Mouse (Mus musculus) lung, embryonic 14.5 days (tissue): ENCODE results near the gene Samm50. TPM values are rescaled to one million over a fixed set of nuclear protein-coding genes. Genes with fewer than 3 reads are reported as not detected.

Source experiments
- ATAC-seq: fragments of 200-750 bp; cut with Nextera tagmentation; 2 replicates; pipeline ENCODE4 v1.8.0; 2017; ENCODE audit warnings: mild to moderate bottlenecking, moderate TSS enrichment, moderate library complexity; ENCODE audit not compliant: insufficient read depth
- DNase-seq: peaks from one replicate; pipeline ENCODE4 v3.0.0-alpha.2; 2015
- H3K27ac ChIP-seq: fragments of 300-500 bp; sonication (generic); 2 replicates; pipeline ENCODE4 v1.5.1; 2014; ENCODE audit warnings: low read depth, mild to moderate bottlenecking, moderate library complexity
- H3K27me3 ChIP-seq: fragments of 300-500 bp; sonication (generic); 2 replicates; pipeline ENCODE4 v1.6.1; 2014; ENCODE audit warnings: low read length, control low read depth; ENCODE audit not compliant: insufficient read depth
- H3K36me3 ChIP-seq: fragments of 300-500 bp; sonication (generic); 2 replicates; pipeline ENCODE4 v1.6.1; 2014; ENCODE audit warnings: control low read depth; ENCODE audit not compliant: insufficient read depth
- H3K4me1 ChIP-seq: fragments of 300-500 bp; sonication (generic); 2 replicates; pipeline ENCODE4 v1.6.1; 2014; ENCODE audit warnings: antibody characterized with exemption, control low read depth; ENCODE audit not compliant: insufficient read depth
- H3K4me2 ChIP-seq: fragments of 300-500 bp; sonication (generic); 2 replicates; pipeline ENCODE4 v1.6.1; 2014; ENCODE audit warnings: mild to moderate bottlenecking
- H3K4me3 ChIP-seq: fragments of 300-500 bp; sonication (generic); 2 replicates; pipeline ENCODE4 v1.5.1; 2014; ENCODE audit warnings: low read depth, low read length
- H3K9ac ChIP-seq: fragments of 300-500 bp; sonication (generic); 2 replicates; pipeline ENCODE4 v1.6.1; 2014
- H3K9me3 ChIP-seq: fragments of 300-500 bp; sonication (generic); 2 replicates; pipeline ENCODE4 v1.6.1; 2016; ENCODE audit warnings: low read depth, low read length, control low read depth
- CTCF ChIP-seq: IDR thresholded peaks from 2 replicates; pipeline ENCODE4 v1.5.1; 2016; ENCODE audit warnings: antibody characterized with exemption, low read depth
- WGBS: fragments of 180-500 bp; shearing (Covaris S2); extraction: QIAGEN DNeasy Blood & Tissue Kit; methylation state at CpG from one replicate; pipeline ENCODE4 v1.1.7; 2014; 5-methylcytosine and 5-hydroxymethylcytosine counted together
- polyA plus RNA-seq: library from polyadenylated mRNA; unstranded; fragments of >200 nt; fragmentation: Nextera tagmentation; extraction: Ambion mirVana; gene quantifications from 2 replicates; pipeline ENCODE4 v1.2.1, GENCODE M21; 2014

Samm50 gene
- polyA plus RNA-seq, 1 experiment from 2014 or later: 78.4 TPM

DNA sequence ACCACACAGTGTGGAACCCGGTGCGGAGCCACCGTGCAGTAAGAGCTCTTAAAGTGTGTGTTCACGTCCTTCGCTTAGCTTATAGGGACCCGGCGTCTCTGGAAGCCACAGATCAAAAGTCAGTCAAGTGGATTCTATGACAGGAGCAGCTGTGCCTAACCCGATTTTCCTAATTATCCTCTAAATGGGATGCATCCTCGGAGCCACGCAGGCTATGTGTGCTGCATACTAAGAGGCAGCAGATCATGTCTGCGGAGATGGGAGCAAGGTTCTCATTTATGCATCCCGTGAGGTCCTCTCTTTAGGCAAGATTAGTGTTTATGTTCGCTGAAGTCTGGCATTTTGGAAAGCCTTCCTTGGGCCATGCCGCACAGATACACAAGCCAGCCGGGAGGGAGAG lies 34.9 kb downstream of the Samm50 start:
- TF ChIP-seq CTCF: no peak
- WGBS: 66% methylated on average over 15 of the region's 15 CpGs
- H3K27me3 ChIP-seq: no peaks in the 10 kb centered on the region
- no peak overlapping the region for H3K9ac ChIP-seq
- 0 out of 2 replicates have a peak, but pooled peaks cover 4% of the 10 kb centered on the region for H3K4me1 ChIP-seq
- no peaks in the 10 kb centered on the region for H3K9me3 ChIP-seq
- no peaks in the 10 kb centered on the region for H3K36me3 ChIP-seq
- DNase-seq: no peak
- H3K4me2 ChIP-seq: no peak overlapping the region
- H3K4me3 ChIP-seq: no peak overlapping the region
- no peak for ATAC-seq
- H3K27ac ChIP-seq: no peak overlapping the region

- ATAC-seq (no peak), DNase-seq (peak; percentile 15)
- Histone ChIP-seq H3K4me3 (no peak overlapping the region), H3K4me1 (0 out of 2 replicates have a peak, but pooled peaks cover 4% of the 10 kb centered on the region), H3K36me3 (no peaks in the 10 kb centered on the region), H3K9ac (no peak overlapping the region), H3K4me2 (peak overlapping the region; percentile 96), H3K9me3 (no peaks in the 10 kb centered on the region), H3K27me3 (0 out of 2 replicates have a peak, but pooled peaks cover 3% of the 10 kb centered on the region), H3K27ac (0 out of 2 replicates have a peak overlapping the region, but pooled peaks have one; percentile 18)
- no peak for TF ChIP-seq CTCF
- WGBS: 17% methylated on average over 5 of the region's 5 CpGs
These were observed 38.6 kb downstream of the Samm50 start for GRCm38 (mm10) chr15:84230661-84231060.

DNA sequence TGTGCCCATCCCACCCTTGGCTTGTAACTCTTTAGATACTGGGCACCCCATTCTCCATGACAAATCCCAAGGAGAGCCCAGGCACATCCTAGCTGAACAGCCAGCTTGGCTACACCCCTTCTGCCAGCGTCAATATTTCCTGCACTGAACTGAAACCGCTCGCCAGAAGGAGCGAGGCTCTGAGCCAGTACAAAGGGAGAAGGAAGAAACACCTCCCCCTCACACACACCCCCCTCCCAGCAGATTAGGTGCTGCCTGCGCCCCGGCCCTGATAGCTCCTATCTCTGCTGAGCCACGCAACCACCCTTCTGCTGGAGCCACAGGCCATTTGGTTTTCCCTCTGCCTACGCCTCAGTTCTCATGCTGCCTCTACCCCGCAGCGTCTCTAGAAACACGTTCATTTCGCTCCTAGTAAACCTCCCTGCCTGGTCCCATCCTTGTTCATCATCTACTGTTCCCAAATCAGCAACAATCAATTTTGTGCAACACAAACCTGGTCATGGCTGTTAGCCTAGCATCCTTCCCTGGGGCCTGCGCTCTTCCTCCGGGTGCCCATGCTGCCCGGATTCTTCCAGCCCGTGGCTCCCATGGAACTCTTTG lies 39.2 kb downstream of the Samm50 start:
- no peak for TF ChIP-seq CTCF
- H3K27ac ChIP-seq: peak overlapping the region; percentile 78; the same call in 1 of the 2 replicates
- DNase-seq: peak; percentile 54
- H3K4me2 ChIP-seq: peak overlapping the region; percentile 96
- no peaks in the 10 kb centered on the region for H3K36me3 ChIP-seq
- H3K27me3 ChIP-seq: 0 out of 2 replicates have a peak, but pooled peaks cover 3% of the 10 kb centered on the region
- WGBS: 4% methylated on average over 16 of the region's 16 CpGs
- no peaks in the 10 kb centered on the region for H3K9me3 ChIP-seq
- peak; percentile 63 for ATAC-seq
- H3K9ac ChIP-seq: peak overlapping the region; percentile 55
- 0 out of 2 replicates have a peak, but pooled peaks cover 4% of the 10 kb centered on the region for H3K4me1 ChIP-seq
- H3K4me3 ChIP-seq: peak overlapping the region; percentile 58

GRCm38 (mm10) chr15:84231721-84232561 lies 39.9 kb downstream of the Samm50 start, which contains the start of gene Parvb:
Gene Parvb, plus strand, starts transcription at chr15:84232043.
- DNase-seq: peak; percentile 61
- 0 out of 2 replicates have a peak, but pooled peaks cover 3% of the 10 kb centered on the region for H3K27me3 ChIP-seq
- no peaks in the 10 kb centered on the region for H3K9me3 ChIP-seq
- H3K36me3 ChIP-seq: no peaks in the 10 kb centered on the region
- H3K4me1 ChIP-seq: 0 out of 2 replicates have a peak, but pooled peaks cover 4% of the 10 kb centered on the region
- under 1% methylated on average over 53 of the region's 53 CpGs for WGBS
- ATAC-seq: peak; percentile 71
- H3K9ac ChIP-seq: peak within 1 kb of the TSS; percentile 55
- peak within 1 kb of the TSS; percentile 78 for H3K27ac ChIP-seq
- peak within 1 kb of the TSS; percentile 58 for H3K4me3 ChIP-seq
- TF ChIP-seq CTCF: no peak
- H3K4me2 ChIP-seq: peak within 1 kb of the TSS; percentile 96

GRCm38 (mm10) chr15:84232609-84233008 lies 40.6 kb downstream of the Samm50 start:
- peak overlapping the region; percentile 55 for H3K9ac ChIP-seq
- H3K9me3 ChIP-seq: no peaks in the 10 kb centered on the region
- no peaks in the 10 kb centered on the region for H3K36me3 ChIP-seq
- H3K4me1 ChIP-seq: 0 out of 2 replicates have a peak, but pooled peaks cover 4% of the 10 kb centered on the region
- ATAC-seq: no peak
- TF ChIP-seq CTCF: no peak
- DNase-seq: peak; percentile 14
- H3K4me2 ChIP-seq: peak overlapping the region; percentile 96
- H3K27me3 ChIP-seq: 0 out of 2 replicates have a peak, but pooled peaks cover 3% of the 10 kb centered on the region
- H3K4me3 ChIP-seq: peak overlapping the region; percentile 58
- no peak overlapping the region; the same call in 1 of the 2 replicates for H3K27ac ChIP-seq
- WGBS: 20% methylated on average over 8 of the region's 8 CpGs

GRCm38 (mm10) chr15:84234794-84235581 lies 42.9 kb downstream of the Samm50 start:
- Histone ChIP-seq H3K27me3 (0 out of 2 replicates have a peak, but pooled peaks cover 3% of the 10 kb centered on the region), H3K9me3 (no peaks in the 10 kb centered on the region), H3K36me3 (no peaks in the 10 kb centered on the region), H3K4me2 (no peak overlapping the region), H3K27ac (no peak overlapping the region), H3K9ac (no peak overlapping the region), H3K4me3 (no peak overlapping the region), H3K4me1 (peaks cover 20% of the 10 kb centered on the region)
- ATAC-seq (no peak), DNase-seq (peak; percentile 11)
- 79% methylated on average over 7 of the region's 7 CpGs for WGBS
- no peak for TF ChIP-seq CTCF
